Mouse (Mus musculus) olfactory bulb, adult 2 months (tissue): ENCODE measurements around the gene Nap1l5.

Experiments used
- CTCF ChIP-seq: fragments of 200-500 bp; IDR thresholded peaks from 2 replicates; pipeline ENCODE4 v1.5.1; 2012; ENCODE audit warnings: low read depth, mild to moderate bottlenecking, low read length, moderate library complexity; ENCODE audit not compliant: insufficient read depth
- POLR2A ChIP-seq: fragments of 200-500 bp; IDR thresholded peaks from 2 replicates; pipeline ENCODE4 v1.6.1; 2012; ENCODE audit warnings: mild to moderate bottlenecking, low read depth, low read length, moderate library complexity; ENCODE audit not compliant: insufficient read depth

GRCm38 (mm10) chr6:58904551-58904950 is 2.3 kb downstream of the Nap1l5 start:
- TF ChIP-seq CTCF (no peak), POLR2A (no peak)
